Mouse (Mus musculus) duodenum, adult 2 months (tissue): ENCODE results near the gene Etnppl. TPM values are rescaled to one million over a fixed set of nuclear protein-coding genes. Genes with fewer than 3 reads are reported as not detected.

Experiments used
- polyA plus RNA-seq: library from polyadenylated mRNA; depleted of rRNA; stranded (reverse); fragments of >200 nt; gene quantifications from 2 replicates; pipeline ENCODE4 v1.2.3, GENCODE M21; 2012; ENCODE audit warnings: low replicate concordance; rRNA removed

Gene Etnppl
- polyA plus RNA-seq = not detected in 2 replicates

GRCm38 (mm10) chr3:130617439-130617898 lies at the start of gene Etnppl:
Gene Etnppl (plus strand): TSS chr3:130617448.

Other genes starting within 250 kb of the Etnppl start
- gene Ostc, start 92.0 kb downstream of the Etnppl start, polyA plus RNA-seq = 26.4 and 37.4 TPM in 2 replicates
- gene Rpl34, start 113.0 kb downstream of the Etnppl start, polyA plus RNA-seq = 301 and 800 TPM in 2 replicates